Mouse (Mus musculus) kidney, embryonic 14.5 days (tissue): ENCODE results near the gene Slc16a5. TPM values are rescaled to one million over a fixed set of nuclear protein-coding genes. Genes with fewer than 3 reads are reported as not detected.

ENCODE experiments used
- ATAC-seq: fragments of 200-750 bp; cut with Nextera tagmentation; 2 replicates; pipeline ENCODE4 v1.8.0; 2017; ENCODE audit warnings: moderate number of reproducible peaks, mild to moderate bottlenecking, moderate TSS enrichment, moderate library complexity; ENCODE audit not compliant: low FRiP score, low TSS enrichment
- H3K27ac ChIP-seq: fragments of 300-500 bp; sonication (generic); 2 replicates; pipeline ENCODE4 v1.5.1; 2014; ENCODE audit warnings: low read depth, mild to moderate bottlenecking, low read length, moderate library complexity, mixed read lengths
- H3K27me3 ChIP-seq: fragments of 300-500 bp; sonication (generic); 2 replicates; pipeline ENCODE4 v1.6.1; 2014; ENCODE audit warnings: mild to moderate bottlenecking, low read length; ENCODE audit not compliant: control insufficient read depth, insufficient read depth
- H3K36me3 ChIP-seq: fragments of 300-500 bp; sonication (generic); 2 replicates; pipeline ENCODE4 v1.6.1; 2014; ENCODE audit warnings: low read length, mixed read lengths; ENCODE audit not compliant: control insufficient read depth, insufficient read depth
- H3K4me1 ChIP-seq: fragments of 300-500 bp; sonication (generic); 2 replicates; pipeline ENCODE4 v1.6.1; 2014; ENCODE audit warnings: low read length, mixed read lengths; ENCODE audit not compliant: control insufficient read depth, insufficient read depth
- H3K4me2 ChIP-seq: fragments of 300-500 bp; sonication (generic); replicated peaks from 2 replicates; pipeline ENCODE4 v1.6.1; 2014; ENCODE audit warnings: low read depth, mild to moderate bottlenecking, low read length
- H3K4me3 ChIP-seq: fragments of 300-500 bp; sonication (generic); 2 replicates; pipeline ENCODE4 v1.5.1; 2014; ENCODE audit warnings: mild to moderate bottlenecking, low read length
- H3K9ac ChIP-seq: fragments of 300-500 bp; sonication (generic); 2 replicates; pipeline ENCODE4 v1.6.1; 2014; ENCODE audit warnings: low read depth, mild to moderate bottlenecking, low read length, moderate library complexity
- H3K9me3 ChIP-seq: fragments of 300-500 bp; sonication (generic); 2 replicates; pipeline ENCODE4 v1.6.1; 2016; ENCODE audit warnings: low read length; ENCODE audit not compliant: control insufficient read depth
- WGBS: fragments of 180-500 bp; shearing (Covaris S2); extraction: QIAGEN DNeasy Blood & Tissue Kit; methylation state at CpG from one replicate; pipeline ENCODE4 v1.1.7; 2014; 5-methylcytosine and 5-hydroxymethylcytosine counted together
- polyA plus RNA-seq: library from polyadenylated mRNA; unstranded; fragments of >200 nt; fragmentation: Nextera tagmentation; extraction: Ambion mirVana; gene quantifications from 2 replicates; pipeline ENCODE4 v1.2.1, GENCODE M21; 2014

The Slc16a5 gene
- polyA plus RNA-seq, 1 experiment from 2014 or later: 10.7 TPM

DNA sequence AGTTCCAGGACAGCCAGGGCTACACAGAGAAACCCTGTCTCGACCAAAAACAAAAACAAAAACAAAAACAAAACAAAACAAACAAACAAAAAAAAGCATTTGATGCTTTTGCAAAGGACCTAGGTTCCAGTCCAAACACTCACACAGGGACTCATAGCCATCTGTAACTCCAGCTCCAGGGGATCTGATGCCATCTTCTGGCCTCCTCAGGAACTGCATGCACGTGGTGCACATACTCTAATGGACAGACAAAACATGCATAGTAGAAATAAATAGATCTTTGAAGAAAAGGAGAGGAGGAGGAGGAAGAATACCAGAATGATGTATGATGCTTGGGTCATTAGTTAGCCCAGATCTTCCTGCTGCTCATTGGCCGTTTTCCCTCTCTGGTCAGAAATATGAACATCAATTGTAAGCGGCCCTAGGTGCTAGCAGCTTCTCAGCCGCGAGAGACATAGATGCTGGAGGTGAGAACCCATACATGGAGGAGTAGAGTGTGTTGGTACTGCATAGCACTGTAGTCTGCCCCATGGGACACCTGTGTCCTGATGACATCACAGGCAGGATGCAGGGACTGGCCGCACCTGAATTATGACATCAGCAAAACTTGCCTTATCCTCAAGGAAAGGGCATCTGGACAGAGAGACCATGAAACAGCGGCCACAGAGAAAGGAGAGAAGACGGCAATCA, 22.2 kb upstream of the Slc16a5 start, which contains the start of gene Trim80:
TSS of gene Trim80 (plus strand) at position 640 of the 690 bp plus-strand sequence.
- Histone ChIP-seq H3K27me3 (no peaks in the 10 kb centered on the region), H3K4me2 (no peak within 1 kb of the TSS), H3K4me3 (no peak within 1 kb of the TSS), H3K27ac (no peak within 1 kb of the TSS), H3K36me3 (no peaks in the 10 kb centered on the region), H3K4me1 (0 out of 2 replicates have a peak, but pooled peaks cover 6% of the 10 kb centered on the region), H3K9me3 (peaks cover 6% of the 10 kb centered on the region; the same call in 1 of the 2 replicates), H3K9ac (no peak within 1 kb of the TSS)
- WGBS: 97% methylated on average over 9 of the region's 9 CpGs
- no peak for ATAC-seq

DNA sequence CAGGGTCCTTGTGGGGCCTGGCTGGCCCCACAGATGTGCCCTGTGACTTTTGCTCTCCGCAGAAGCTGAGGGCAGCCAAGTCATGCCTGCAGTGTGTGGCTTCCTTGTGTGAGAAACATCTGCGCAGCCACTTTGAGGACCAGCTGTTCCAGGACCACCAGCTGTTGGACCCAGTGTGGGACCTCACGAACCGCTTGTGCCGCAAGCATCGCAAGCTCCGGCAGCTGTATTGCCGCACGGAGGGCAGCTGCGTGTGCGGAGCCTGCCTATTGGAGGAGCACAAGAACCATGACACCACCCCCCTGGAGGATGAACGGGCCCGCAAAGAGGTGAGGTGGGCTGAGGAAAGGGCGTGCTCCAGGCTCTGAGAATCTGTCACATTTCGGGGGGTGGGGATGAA, 20.9 kb upstream of the Slc16a5 start:
- Histone ChIP-seq H3K9me3 (peaks cover 6% of the 10 kb centered on the region; the same call in 1 of the 2 replicates), H3K4me1 (0 out of 2 replicates have a peak, but pooled peaks cover under 1% of the 10 kb centered on the region), H3K27me3 (no peaks in the 10 kb centered on the region), H3K36me3 (no peaks in the 10 kb centered on the region), H3K4me3 (no peak overlapping the region), H3K9ac (no peak overlapping the region), H3K27ac (no peak overlapping the region), H3K4me2 (no peak overlapping the region)
- no peak for ATAC-seq
- WGBS: 35% methylated on average over 15 of the region's 15 CpGs

DNA sequence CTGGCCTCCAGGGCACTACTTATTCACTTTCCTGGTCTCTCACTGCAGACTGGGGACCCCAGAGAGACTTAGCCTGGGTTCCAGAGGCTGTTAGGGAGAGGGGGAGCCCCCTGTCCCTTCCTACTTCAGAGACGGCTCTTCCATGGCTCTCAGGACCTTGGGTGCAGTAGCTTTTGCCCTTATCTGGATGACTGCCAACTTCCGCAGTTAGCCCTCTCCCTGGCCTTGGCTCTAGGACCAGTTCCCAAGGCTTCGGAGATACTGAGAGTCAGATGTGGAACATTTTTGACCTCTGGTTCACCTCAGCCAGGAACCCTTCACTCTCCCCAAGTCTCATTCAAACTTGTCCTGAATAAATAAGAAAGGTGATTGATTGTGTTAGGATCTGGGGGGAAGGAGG, 15.4 kb upstream of the Slc16a5 start:
- Histone ChIP-seq H3K9ac (no peak overlapping the region), H3K4me1 (peaks cover 19% of the 10 kb centered on the region), H3K4me2 (no peak overlapping the region), H3K27me3 (no peaks in the 10 kb centered on the region; the same call in 1 of the 2 replicates), H3K36me3 (no peaks in the 10 kb centered on the region), H3K4me3 (no peak overlapping the region), H3K9me3 (no peaks in the 10 kb centered on the region), H3K27ac (no peak overlapping the region; the same call in 1 of the 2 replicates)
- 44% methylated on average over 3 of the region's 3 CpGs for WGBS
- ATAC-seq: no peak

DNA sequence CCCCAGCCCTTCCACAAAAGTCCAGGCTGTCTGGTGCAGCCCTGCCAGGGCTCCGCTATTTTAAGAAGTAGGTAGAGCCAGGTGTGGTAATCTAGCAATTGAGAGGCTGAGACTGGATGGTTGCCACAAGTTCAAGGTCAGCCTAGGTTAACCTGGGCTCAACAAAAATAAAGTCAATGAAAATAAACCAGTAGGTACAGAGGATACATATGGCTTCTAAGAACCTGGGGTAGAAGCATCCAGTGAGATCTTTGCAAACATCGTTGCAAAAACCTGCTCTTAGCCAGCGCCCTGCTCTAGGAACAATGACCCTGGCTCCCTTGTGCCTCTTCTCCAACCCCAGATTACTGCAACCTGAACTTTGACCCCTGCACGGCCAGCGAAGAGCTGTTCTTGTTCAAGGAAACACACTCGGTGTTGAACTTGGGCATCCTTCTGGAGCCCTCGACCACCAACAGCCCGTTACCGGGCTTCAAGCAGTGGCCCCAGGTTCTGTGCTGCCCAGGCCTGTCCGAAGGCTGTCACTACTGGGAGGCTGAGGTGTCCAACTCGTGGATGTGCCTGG, 14.9 kb upstream of the Slc16a5 start:
- whole genome bisulfite sequencing: 85% methylated on average over 11 of the region's 11 CpGs

DNA sequence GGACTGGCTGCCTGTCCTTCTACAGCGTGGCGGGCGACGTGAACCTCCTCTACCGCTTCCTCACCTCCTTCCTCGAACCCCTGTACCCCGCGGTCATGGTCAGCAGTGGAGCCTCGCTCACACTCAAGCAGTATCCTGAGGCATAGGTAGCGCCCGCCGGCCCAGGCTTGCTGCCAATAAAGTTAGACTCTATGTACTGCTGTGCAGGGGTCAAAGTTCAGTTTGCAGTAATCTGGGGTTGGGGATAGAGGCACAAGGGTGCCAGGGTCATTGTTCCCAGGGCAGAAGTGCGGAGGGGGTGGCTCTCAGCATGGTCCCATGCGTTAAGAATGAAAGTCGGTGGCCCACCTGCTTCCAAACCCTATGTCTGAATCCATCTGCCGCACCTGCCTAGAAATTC, 14.2 kb upstream of the Slc16a5 start:
- Histone ChIP-seq H3K36me3 (no peaks in the 10 kb centered on the region), H3K9ac (no peak overlapping the region), H3K27me3 (no peaks in the 10 kb centered on the region; the same call in 1 of the 2 replicates), H3K4me3 (no peak overlapping the region), H3K9me3 (no peaks in the 10 kb centered on the region), H3K4me2 (no peak overlapping the region), H3K27ac (peak overlapping the region; percentile 57; the same call in 1 of the 2 replicates), H3K4me1 (peaks cover 19% of the 10 kb centered on the region)
- 91% methylated on average over 16 of the region's 16 CpGs for WGBS
- ATAC-seq: no peak

More for the DNA sequence above, 14.9 kb upstream of the Slc16a5 start:
- peaks cover 19% of the 10 kb centered on the region for H3K4me1 ChIP-seq
- H3K9ac ChIP-seq: no peak overlapping the region
- ATAC-seq: no peak
- no peak overlapping the region for H3K4me3 ChIP-seq
- peak overlapping the region; percentile 57; the same call in 1 of the 2 replicates for H3K27ac ChIP-seq
- H3K27me3 ChIP-seq: no peaks in the 10 kb centered on the region; the same call in 1 of the 2 replicates
- no peaks in the 10 kb centered on the region for H3K36me3 ChIP-seq
- no peak overlapping the region for H3K4me2 ChIP-seq
- no peaks in the 10 kb centered on the region for H3K9me3 ChIP-seq

DNA sequence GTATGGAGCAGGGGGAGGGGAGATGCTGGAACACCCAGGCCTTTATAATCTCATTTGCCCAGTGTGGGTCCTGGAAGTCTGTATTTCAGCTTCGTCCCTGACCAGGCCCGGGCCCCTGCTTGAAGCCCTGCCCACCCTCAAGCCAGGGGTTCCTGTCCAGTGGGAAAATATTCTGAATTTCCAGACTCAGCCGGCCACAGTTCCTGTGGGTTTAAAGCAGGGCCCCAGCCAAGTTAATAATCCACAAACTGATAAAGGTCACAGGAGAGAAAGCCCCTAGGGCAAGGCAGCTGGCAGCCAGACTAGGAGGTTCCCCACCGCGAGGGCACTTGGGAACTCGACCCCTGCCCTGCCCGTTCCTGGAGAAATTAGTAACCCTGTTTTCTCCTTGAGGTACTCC, 13.3 kb upstream of the Slc16a5 start:
- 49% methylated on average over 7 of the region's 7 CpGs for WGBS
- H3K9me3 ChIP-seq: no peaks in the 10 kb centered on the region
- H3K4me2 ChIP-seq: no peak overlapping the region
- peak overlapping the region; percentile 63 for H3K27ac ChIP-seq
- H3K36me3 ChIP-seq: no peaks in the 10 kb centered on the region
- no peak overlapping the region for H3K4me3 ChIP-seq
- peak; percentile 77 for ATAC-seq
- H3K4me1 ChIP-seq: peaks cover 19% of the 10 kb centered on the region
- no peak overlapping the region for H3K9ac ChIP-seq
- no peaks in the 10 kb centered on the region; the same call in 1 of the 2 replicates for H3K27me3 ChIP-seq

DNA sequence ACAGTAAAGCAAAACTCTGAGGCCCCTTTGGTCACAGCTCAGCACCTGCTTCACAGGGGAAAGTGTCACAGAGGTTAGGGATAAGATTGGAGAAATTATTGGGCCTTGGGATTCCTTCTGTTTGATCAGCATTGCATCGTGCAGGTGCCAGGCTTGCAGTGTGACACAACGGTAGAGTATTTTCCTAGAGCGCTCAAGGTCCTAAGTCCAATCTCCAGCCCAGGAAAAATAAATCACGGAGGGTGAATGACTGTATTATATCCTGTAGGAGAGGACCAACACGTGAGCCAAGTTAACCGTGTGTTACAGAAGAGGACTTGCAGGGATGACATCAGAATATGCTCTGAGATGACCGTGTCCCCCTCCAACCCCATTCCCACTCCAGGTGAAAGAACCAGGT, 12.1 kb upstream of the Slc16a5 start:
- Histone ChIP-seq H3K9ac (no peak overlapping the region), H3K4me1 (peaks cover 19% of the 10 kb centered on the region), H3K4me2 (no peak overlapping the region), H3K27me3 (no peaks in the 10 kb centered on the region; the same call in 1 of the 2 replicates), H3K27ac (no peak overlapping the region), H3K36me3 (no peaks in the 10 kb centered on the region), H3K9me3 (0 out of 2 replicates have a peak, but pooled peaks cover 3% of the 10 kb centered on the region), H3K4me3 (no peak overlapping the region)
- WGBS: 69% methylated on average over 7 of the region's 7 CpGs
- ATAC-seq: no peak

DNA sequence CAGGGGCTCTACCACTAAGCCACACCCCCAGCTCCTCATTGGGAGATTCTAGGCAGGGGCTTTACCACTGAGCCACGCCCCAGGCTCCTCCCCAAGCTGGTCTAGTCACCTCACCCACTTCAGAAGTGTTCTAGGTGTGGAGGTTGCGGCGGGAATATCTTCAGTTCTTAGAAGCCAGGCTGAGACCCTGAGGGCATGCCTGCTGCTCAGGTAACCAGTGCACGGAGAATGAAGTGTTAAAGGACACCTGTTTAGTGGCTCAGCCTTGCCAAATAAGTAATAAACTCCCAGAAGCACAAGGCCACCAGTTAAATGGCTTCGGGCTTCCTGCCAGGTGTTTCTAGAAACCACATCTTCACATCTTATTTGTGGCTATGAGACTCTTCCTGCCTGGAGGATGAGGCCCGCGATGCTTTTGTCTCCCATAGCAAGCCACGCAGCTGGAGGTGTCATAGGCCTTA, 10.5 kb upstream of the Slc16a5 start:
- Histone ChIP-seq H3K36me3 (no peaks in the 10 kb centered on the region), H3K4me3 (no peak overlapping the region), H3K27me3 (no peaks in the 10 kb centered on the region; the same call in 1 of the 2 replicates), H3K4me2 (no peak overlapping the region), H3K9me3 (0 out of 2 replicates have a peak, but pooled peaks cover 3% of the 10 kb centered on the region), H3K4me1 (peaks cover 14% of the 10 kb centered on the region), H3K27ac (no peak overlapping the region), H3K9ac (no peak overlapping the region)
- ATAC-seq: no peak
- 84% methylated on average over 8 of the region's 8 CpGs for WGBS
